Mouse (Mus musculus): ENCODE data around the gene Cavin4.

GRCm38 (mm10) chr4:48615483-48615882 is 47.8 kb upstream of the Cavin4 start:
- TF ChIP-seq CTCF (IDR thresholded peaks at IDR 0.05; ENCODE audit: borderline replicate concordance, extremely low read depth, insufficient read depth, insufficient read length), result no peak
- TF ChIP-seq POLR2A (IDR thresholded peaks at IDR 0.05; ENCODE audit: borderline replicate concordance, extremely low read depth, insufficient read depth, insufficient read length, poor library complexity, severe bottlenecking), result no peak

All from brain, embryonic 14.5 days (tissue).